Mouse (Mus musculus) neural tube, embryonic 10.5 days (tissue): ENCODE measurements around the gene Olfr1101.

Source experiments
- DNase-seq: peaks from one replicate; pipeline ENCODE4 v3.0.0-alpha.2; 2017; ENCODE audit warnings: low spot score; ENCODE audit errors: extremely low spot score

The Olfr1101 gene

GRCm38 (mm10) chr2:86991121-86991520 lies at the start of gene Olfr1101:
Gene Olfr1101 (minus strand): TSS chr2:86991221.
- DNase-seq, result no peak

GRCm38 (mm10) chr2:87036431-87036830 lies 45.4 kb upstream of the Olfr1101 start, which contains the start of gene Olfr1105:
Gene Olfr1105 (minus strand): TSS chr2:87036531.
- no peak for DNase-seq

- no peak for DNase-seq
Measured at GRCm38 (mm10) chr2:87026980-87027379, 36.0 kb upstream of the Olfr1101 start, which contains the start of gene Olfr1104. Gene Olfr1104 (minus strand): TSS chr2:87027080.

GRCm38 (mm10) chr2:86998098-86998497 lies 7.1 kb upstream of the Olfr1101 start, which contains the start of gene Olfr1102:
Gene Olfr1102 (plus strand): TSS chr2:86998398.
- DNase-seq, result no peak

GRCm38 (mm10) chr2:86979854-86980253 lies 11.2 kb downstream of the Olfr1101 start, which contains the start of gene Olfr1100:
Gene Olfr1100 (minus strand): TSS chr2:86979954.
- DNase-seq, result no peak

GRCm38 (mm10) chr2:86960593-86960992 lies 30.4 kb downstream of the Olfr1101 start, which contains the start of gene Olfr1099:
Gene Olfr1099 (minus strand): TSS chr2:86960693.
- DNase-seq, result no peak
